Mouse (Mus musculus) forebrain, embryonic 16.5 days (tissue): ENCODE data around the gene Ubp1. TPM values are rescaled to one million over a fixed set of nuclear protein-coding genes. Genes with fewer than 3 reads are reported as not detected.
A peak's percentile ranks its signal among the peaks of the same experiment; 100 is the strongest.

Experiments
- ATAC-seq: fragments of 200-750 bp; cut with Nextera tagmentation; 2 replicates; pipeline ENCODE4 v1.8.0; 2017; ENCODE audit warnings: mild to moderate bottlenecking, moderate library complexity
- H3K27ac ChIP-seq: fragments of 300-500 bp; sonication (generic); 2 replicates; pipeline ENCODE4 v1.5.1; 2014; ENCODE audit warnings: low read length, control low read depth
- H3K27me3 ChIP-seq: fragments of 300-500 bp; sonication (generic); replicated peaks from 2 replicates; pipeline ENCODE4 v1.6.1; 2014; ENCODE audit warnings: low read length; ENCODE audit not compliant: control insufficient read depth, insufficient read depth
- H3K36me3 ChIP-seq: fragments of 300-500 bp; sonication (generic); 2 replicates; pipeline ENCODE4 v1.6.1; 2014; ENCODE audit not compliant: control insufficient read depth, insufficient read depth
- H3K4me1 ChIP-seq: fragments of 300-500 bp; sonication (generic); replicated peaks from 2 replicates; pipeline ENCODE4 v1.6.1; 2014; ENCODE audit warnings: low read length; ENCODE audit not compliant: control insufficient read depth, insufficient read depth
- H3K4me2 ChIP-seq: fragments of 300-500 bp; sonication (generic); 2 replicates; pipeline ENCODE4 v1.6.1; 2014; ENCODE audit warnings: mild to moderate bottlenecking, low read length, control low read depth
- H3K4me3 ChIP-seq: fragments of 300-500 bp; sonication (generic); replicated peaks from 2 replicates; pipeline ENCODE4 v1.5.1; 2014; ENCODE audit warnings: mild to moderate bottlenecking, low read length, control low read depth
- H3K9ac ChIP-seq: fragments of 300-500 bp; sonication (generic); replicated peaks from 2 replicates; pipeline ENCODE4 v1.6.1; 2014; ENCODE audit warnings: low read depth, low read length, control low read depth
- H3K9me3 ChIP-seq: fragments of 300-500 bp; sonication (generic); 2 replicates; pipeline ENCODE4 v1.6.1; 2016; ENCODE audit warnings: low read length; ENCODE audit not compliant: control insufficient read depth
- WGBS: fragments of 180-500 bp; shearing (Covaris S2); extraction: QIAGEN DNeasy Blood & Tissue Kit; methylation state at CpG from one replicate; pipeline ENCODE4 v1.1.7; 2014; 5-methylcytosine and 5-hydroxymethylcytosine counted together
- polyA plus RNA-seq: library from polyadenylated mRNA; unstranded; fragments of >200 nt; fragmentation: Nextera tagmentation; extraction: Ambion mirVana; gene quantifications from 2 replicates; pipeline ENCODE4 v1.2.1, GENCODE M21; 2015

The Ubp1 gene
- polyA plus RNA-seq, 1 experiment from 2014 or later, result 35.6 TPM

- 73% methylated on average over 4 of the region's 4 CpGs for WGBS
- Histone ChIP-seq H3K4me2 (no peak overlapping the region), H3K36me3 (no peaks in the 10 kb centered on the region), H3K27me3 (no peaks in the 10 kb centered on the region), H3K4me1 (no peaks in the 10 kb centered on the region), H3K27ac (no peak overlapping the region), H3K4me3 (no peak overlapping the region), H3K9me3 (no peaks in the 10 kb centered on the region), H3K9ac (no peak overlapping the region)
- ATAC-seq, result no peak
These were observed 85.7 kb downstream of the Ubp1 start for GRCm38 (mm10) chr9:114016402-114016801.

GRCm38 (mm10) chr9:114019012-114019762 lies 88.5 kb downstream of the Ubp1 start:
- no peak for ATAC-seq
- H3K4me1 ChIP-seq, result no peaks in the 10 kb centered on the region
- 92% methylated on average over 7 of the region's 7 CpGs for WGBS
- H3K36me3 ChIP-seq, result no peaks in the 10 kb centered on the region
- H3K9ac ChIP-seq, result no peak overlapping the region
- no peaks in the 10 kb centered on the region for H3K9me3 ChIP-seq
- H3K4me2 ChIP-seq, result no peak overlapping the region
- H3K27ac ChIP-seq, result no peak overlapping the region
- no peak overlapping the region for H3K4me3 ChIP-seq
- no peaks in the 10 kb centered on the region for H3K27me3 ChIP-seq

GRCm38 (mm10) chr9:114022141-114022540 lies 91.4 kb downstream of the Ubp1 start:
- H3K36me3 ChIP-seq, result no peaks in the 10 kb centered on the region
- no peak overlapping the region for H3K27ac ChIP-seq
- H3K4me3 ChIP-seq, result no peak overlapping the region
- H3K4me2 ChIP-seq, result no peak overlapping the region
- no peaks in the 10 kb centered on the region for H3K27me3 ChIP-seq
- no peak overlapping the region for H3K9ac ChIP-seq
- WGBS, result 75% methylated on average over 4 of the region's 4 CpGs
- no peaks in the 10 kb centered on the region for H3K9me3 ChIP-seq
- no peak for ATAC-seq
- H3K4me1 ChIP-seq, result peaks cover 11% of the 10 kb centered on the region

GRCm38 (mm10) chr9:114025182-114025581 lies 94.4 kb downstream of the Ubp1 start:
- ATAC-seq, result no peak
- Histone ChIP-seq H3K9me3 (no peaks in the 10 kb centered on the region), H3K27ac (no peak overlapping the region), H3K4me1 (peaks cover 11% of the 10 kb centered on the region), H3K4me2 (peak overlapping the region; percentile 79), H3K27me3 (no peaks in the 10 kb centered on the region), H3K4me3 (peak overlapping the region; percentile 83), H3K9ac (no peak overlapping the region), H3K36me3 (no peaks in the 10 kb centered on the region)
- whole genome bisulfite sequencing, result 59% methylated on average over 9 of the region's 9 CpGs

GRCm38 (mm10) chr9:114025846-114026245 lies 95.1 kb downstream of the Ubp1 start:
- Histone ChIP-seq H3K9me3 (no peaks in the 10 kb centered on the region), H3K36me3 (no peaks in the 10 kb centered on the region), H3K4me1 (peaks cover 11% of the 10 kb centered on the region), H3K4me2 (peak overlapping the region; percentile 79), H3K9ac (peak overlapping the region; percentile 77), H3K27me3 (no peaks in the 10 kb centered on the region), H3K27ac (no peak overlapping the region), H3K4me3 (peak overlapping the region; percentile 83)
- ATAC-seq, result no peak
- WGBS, result 6% methylated on average over 8 of the region's 8 CpGs

- Histone ChIP-seq H3K4me1 (peaks cover 11% of the 10 kb centered on the region), H3K9me3 (no peaks in the 10 kb centered on the region), H3K4me3 (peak overlapping the region; percentile 83), H3K27ac (peak overlapping the region; percentile 72), H3K36me3 (no peaks in the 10 kb centered on the region), H3K9ac (peak overlapping the region; percentile 77), H3K27me3 (no peaks in the 10 kb centered on the region), H3K4me2 (peak overlapping the region; percentile 79)
- WGBS, result under 1% methylated on average over 52 of the region's 52 CpGs
- peak; percentile 97 for ATAC-seq
These were observed 95.7 kb downstream of the Ubp1 start for GRCm38 (mm10) chr9:114026261-114026934.

Other genes starting within 250 kb of the Ubp1 start
- 44.6 and 48.1 TPM in 2 replicates for gene Pdcd6ip, start 222.7 kb upstream of the Ubp1 start, polyA plus RNA-seq
- gene Clasp2, start 189.5 kb upstream of the Ubp1 start, polyA plus RNA-seq, result 138 and 143 TPM in 2 replicates
- 19.6 and 26.8 TPM in 2 replicates for gene Fbxl2, start 115.3 kb downstream of the Ubp1 start, polyA plus RNA-seq
- gene Susd5, start 126.2 kb downstream of the Ubp1 start, polyA plus RNA-seq, result 0.75 TPM in 1 of 2 replicates, not detected in the other